19 mouse cellular contexts compared by ENCODE assay signal in genomic region chrX:164436709-164437108, GRCm38 (mm10). TPM values are rescaled to one million over a fixed set of nuclear protein-coding genes. Genes with fewer than 3 reads are reported as not detected.
DNase-seq lines count a peak whose midpoint lies in the region; ATAC-seq and TF ChIP-seq lines count a peak whose summit lies in the region.
"Had no signal": no experiment of that assay in that cellular context is flagged by ENCODE, and none has a peak within 500 bp of the region (broad histone marks: within the 10 kb centered on the region; RNA-seq: fewer than 3 reads in every experiment).

Gene Asb11 (plus strand): TSS chrX:164436994.

- peak; percentile 53 for ATAC-seq in lung, postnatal 0 days
- ATAC-seq in heart, embryonic 14.5 days (ENCODE audit: insufficient number of reproducible peaks, insufficient read depth, low FRiP score, low read depth): peak; percentile 64; the same call in 1 of the 2 replicates
- ATAC-seq: inflammation-experienced regulatory T-cells, adult 6 months; liver, postnatal 0 days had no signal

- no peak within 1 kb of the TSS for H3K4me2 ChIP-seq in lung, postnatal 0 days (replicated peaks; ENCODE audit: low read depth, low read length)
- peak within 1 kb of the TSS; percentile 54 for H3K4me2 ChIP-seq in heart, embryonic 14.5 days (ENCODE audit: low read length)
- H3K4me2 ChIP-seq: forebrain, embryonic 12.5 days had no signal

- no peaks in the 10 kb centered on the region for H3K27me3 ChIP-seq in lung, postnatal 0 days (replicated peaks; ENCODE audit: insufficient read depth, low read length)
- H3K27me3 ChIP-seq in heart, embryonic 14.5 days (ENCODE audit: control insufficient read depth, insufficient read depth, low read length): no peaks in the 10 kb centered on the region
- H3K27me3 ChIP-seq: CH12.LX had no signal

- no peak for TF ChIP-seq EP300 in lung, postnatal 0 days (IDR thresholded peaks at IDR 0.05)

- H3K27ac ChIP-seq in lung, postnatal 0 days (ENCODE audit: low read length): no peak within 1 kb of the TSS
- peak within 1 kb of the TSS; percentile 49 to 75; a peak in 3 of 4 replicates for H3K27ac ChIP-seq in heart, embryonic 14.5 days (replicated peaks in 1 of 2; ENCODE audit: control insufficient read depth in 1 of 2, insufficient read depth in 1 of 2, low read depth in 2 of 2, low read length in 2 of 2)
- H3K27ac ChIP-seq: forebrain, embryonic 12.5 days; hindbrain, embryonic 10.5 days; macrophage had no signal

- H3K36me3 ChIP-seq in lung, postnatal 0 days (ENCODE audit: insufficient read depth, low read length): no peaks in the 10 kb centered on the region
- peaks cover 10% of the 10 kb centered on the region for H3K36me3 ChIP-seq in heart, embryonic 14.5 days (ENCODE audit: control insufficient read depth, insufficient read depth, low read length)

- no peak for TF ChIP-seq CTCF in lung, postnatal 0 days (IDR thresholded peaks at IDR 0.05)

- WGBS in lung, postnatal 0 days: 39% methylated on average over 8 of the region's 8 CpGs
- 47% methylated on average over 8 of the region's 8 CpGs for WGBS in heart, embryonic 14.5 days

- H3K9ac ChIP-seq in lung, postnatal 0 days (replicated peaks; ENCODE audit: low read depth): no peak within 1 kb of the TSS
- H3K9ac ChIP-seq in heart, embryonic 14.5 days (ENCODE audit: low read length): peak within 1 kb of the TSS; percentile 64
- H3K9ac ChIP-seq: forebrain, embryonic 12.5 days; liver, postnatal 0 days had no signal

- H3K4me1 ChIP-seq in lung, postnatal 0 days (ENCODE audit: insufficient read depth, low read depth, low read length): no peaks in the 10 kb centered on the region
- peaks cover 3 to 4% of the 10 kb centered on the region in 2 experiments; a peak in 2 of 4 replicates for H3K4me1 ChIP-seq in heart, embryonic 14.5 days (ENCODE audit: control insufficient read depth in 2 of 2, insufficient read depth in 2 of 2, low read length in 2 of 2)
- H3K4me1 ChIP-seq: forebrain, embryonic 12.5 days; hindbrain, embryonic 10.5 days had no signal

- no peak within 1 kb of the TSS for H3K4me3 ChIP-seq in lung, postnatal 0 days (ENCODE audit: low read depth, low read length)
- H3K4me3 ChIP-seq in heart, embryonic 14.5 days (ENCODE audit: control insufficient read depth in 1 of 2, insufficient read depth in 1 of 2, low read depth in 1 of 2, low read length in 2 of 2): peak within 1 kb of the TSS in 1 of 2 experiments; percentile 32; a peak in 2 of 4 replicates
- H3K4me3 ChIP-seq: forebrain, embryonic 12.5 days; hindbrain, embryonic 10.5 days had no signal

- H3K9me3 ChIP-seq in lung, postnatal 0 days (ENCODE audit: low read length): no peaks in the 10 kb centered on the region
- no peaks in the 10 kb centered on the region for H3K9me3 ChIP-seq in heart, embryonic 14.5 days (ENCODE audit: control insufficient read depth, low read length)
- H3K9me3 ChIP-seq: forebrain, embryonic 12.5 days; hindbrain, embryonic 10.5 days had no signal

- peak; percentile 56 for DNase-seq in lung, postnatal 0 days (ENCODE audit: low spot score)
- no peak for DNase-seq in lung, postnatal 36 days
- DNase-seq in heart, postnatal 4 days: no peak
- DNase-seq in yolk sac, embryonic 10.5 days (ENCODE audit: low spot score): peak; percentile 21
- no peak for DNase-seq in layer of hippocampus, postnatal 36 days
- no peak for DNase-seq in Muller cell, postnatal 12 days (ENCODE audit: inconsistent ontology term)
- DNase-seq: cerebellum, adult 11 months; kidney, postnatal 25 days; liver, postnatal 0 days; thymus, adult 18-20 months had no signal

RNA-seq across cellular contexts. Expression of gene Asb11, which starts in this region (rescaled TPM):
- polyA plus RNA-seq in lung, postnatal 0 days (2015; fragmentation: Nextera tagmentation; extraction: Ambion mirVana): 0.70 and 1.3 TPM in 2 replicates
- 45.4 and 50.1 TPM in 2 replicates for polyA plus RNA-seq in heart, embryonic 14.5 days (2014; fragmentation: Nextera tagmentation; extraction: Ambion mirVana)
- 10 to 100 TPM; 21.5 to 49.7 TPM for total RNA-seq in heart, postnatal 4 days (2021)
- total RNA-seq in layer of hippocampus, postnatal 36 days (2021): 1 to 10 TPM; 1.1 to 1.9 TPM
- total RNA-seq: CH12.LX; common myeloid progenitor, adult 5-6 weeks; midbrain, postnatal 0 days had no signal
- polyA plus RNA-seq: forebrain, embryonic 12.5 days; hindbrain, embryonic 10.5 days; inflammation-experienced regulatory T-cells, adult 6 months; macrophage; midbrain, postnatal 0 days; neural tube, embryonic 14.5 days had no signal

Comparison
In these comparisons a context has a peak if more than half of its experiments do, and no peak if none do; other contexts are left out.
1. RNA of gene Asb11 (total RNA-seq): 21.5 to 49.7 TPM in heart, postnatal 4 days; 1.1 to 1.9 TPM in layer of hippocampus, postnatal 36 days; every median in the first group is over 4 times any median in the second.
2. RNA of gene Asb11 (polyA plus RNA-seq): 45.4 to 50.1 TPM in heart, embryonic 14.5 days; 0.70 to 1.3 TPM in lung, postnatal 0 days; every median in the first group is over 10 times any median in the second.
3. DNase-seq: peak in lung, postnatal 0 days (single experiment) and yolk sac, embryonic 10.5 days (single experiment); none in lung, postnatal 36 days (single experiment), heart, postnatal 4 days (single experiment), layer of hippocampus, postnatal 36 days (0 of 2) and Muller cell, postnatal 12 days (single experiment).